Mouse (Mus musculus): ENCODE measurements around the gene Tmprss4.

Tmprss4 gene

GRCm38 (mm10) chr9:45196125-45196830 lies 7.6 kb downstream of the Tmprss4 start:
- no peak for DNase-seq

- DNase-seq = no peak
Measured at GRCm38 (mm10) chr9:45195468-45195867, 8.4 kb downstream of the Tmprss4 start.

DNA sequence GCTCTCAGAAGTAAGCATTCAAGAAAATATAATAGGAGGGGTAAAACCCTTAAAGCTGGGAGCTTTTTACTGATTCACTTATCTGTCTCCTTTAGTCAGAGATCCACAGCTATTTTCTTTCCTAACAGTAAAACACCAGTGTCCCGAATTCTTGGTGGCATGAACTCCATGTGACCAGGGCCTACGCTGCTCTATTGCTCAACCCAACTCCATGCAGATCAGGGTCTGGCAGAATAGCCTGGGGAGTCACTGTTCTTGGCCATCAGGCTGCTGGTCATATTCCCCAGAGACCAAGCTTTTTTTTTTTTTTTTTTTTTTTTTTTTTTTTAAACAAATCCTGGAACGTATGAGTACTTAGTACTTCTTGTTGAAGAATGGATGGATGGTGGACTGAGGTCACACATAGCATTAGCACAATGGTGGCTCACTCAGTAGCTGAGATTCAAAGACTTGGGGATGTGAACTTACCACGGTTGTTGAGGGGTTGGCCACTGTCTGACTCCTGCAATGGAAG lies 14.2 kb downstream of the Tmprss4 start:
- no peak for DNase-seq

DNA sequence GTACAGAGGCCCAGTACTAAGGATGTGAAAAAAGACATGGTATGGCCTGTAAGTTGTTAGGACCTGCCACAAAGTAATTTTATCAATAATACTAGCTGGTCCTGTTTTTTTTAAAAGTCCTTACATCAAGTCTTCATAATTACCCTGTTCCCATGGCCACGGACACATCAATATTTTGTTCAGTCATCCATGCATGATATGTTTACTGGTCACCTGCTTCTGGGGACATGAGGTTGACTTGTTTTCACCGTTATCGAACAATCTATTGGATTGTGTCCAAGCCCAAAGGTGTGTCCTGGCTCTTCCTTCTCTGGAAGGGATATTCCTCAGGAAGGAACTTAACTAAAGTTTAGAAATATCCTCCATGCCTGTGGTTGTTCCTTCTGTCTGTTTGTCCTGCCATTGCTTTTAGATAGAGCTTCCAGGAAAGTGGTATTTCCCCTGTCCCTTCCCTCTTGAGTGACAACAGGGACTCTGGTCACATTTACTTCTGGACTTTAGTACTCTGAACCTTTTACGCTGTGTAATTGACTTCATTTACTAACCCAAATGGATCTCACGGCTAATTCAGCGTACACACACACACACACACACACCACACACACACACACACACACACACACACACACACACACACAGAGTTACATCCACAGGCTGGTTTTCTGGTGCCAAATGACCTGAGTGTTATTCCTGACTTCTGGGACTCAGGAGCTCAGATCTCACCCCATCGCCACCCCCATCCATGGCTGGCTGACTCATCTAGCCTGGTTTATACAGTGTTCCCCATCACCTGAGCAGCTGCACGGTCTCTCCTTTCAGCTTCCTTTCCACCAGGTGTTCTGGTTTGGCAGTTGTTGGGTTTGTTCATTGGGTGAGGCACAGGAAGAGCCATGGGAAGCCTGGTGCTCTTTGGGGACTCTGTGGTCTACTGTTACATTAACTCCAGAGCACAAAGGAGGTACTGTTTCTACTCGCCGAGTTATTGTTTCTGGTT lies 15.0 kb downstream of the Tmprss4 start:
- no peak for DNase-seq

GRCm38 (mm10) chr9:45185250-45185649 lies 18.6 kb downstream of the Tmprss4 start:
- DNase-seq = no peak

GRCm38 (mm10) chr9:45183266-45183665 lies 20.6 kb downstream of the Tmprss4 start:
- DNase-seq = peak in 1 of 2 experiments; percentile 6

DNA sequence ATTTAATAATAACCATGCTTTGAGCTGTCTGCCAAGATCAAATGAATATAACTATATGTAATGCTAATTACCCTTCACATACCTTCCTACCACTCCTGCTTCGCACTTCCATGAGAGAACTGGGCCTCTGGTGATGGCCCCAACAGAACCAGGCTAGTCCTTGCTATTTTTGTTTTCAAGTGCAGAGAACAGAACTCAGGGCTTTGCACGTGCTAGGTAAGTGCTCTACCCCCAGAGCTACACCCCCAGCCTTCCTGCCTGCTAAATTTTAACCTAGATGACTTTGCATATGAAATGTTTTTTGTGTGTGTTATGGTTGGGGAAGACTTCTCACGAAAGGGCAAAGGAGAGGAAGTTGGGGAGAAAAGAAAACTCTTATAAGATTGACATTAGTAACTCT lies 21.4 kb downstream of the Tmprss4 start:
- no peak for DNase-seq

DNA sequence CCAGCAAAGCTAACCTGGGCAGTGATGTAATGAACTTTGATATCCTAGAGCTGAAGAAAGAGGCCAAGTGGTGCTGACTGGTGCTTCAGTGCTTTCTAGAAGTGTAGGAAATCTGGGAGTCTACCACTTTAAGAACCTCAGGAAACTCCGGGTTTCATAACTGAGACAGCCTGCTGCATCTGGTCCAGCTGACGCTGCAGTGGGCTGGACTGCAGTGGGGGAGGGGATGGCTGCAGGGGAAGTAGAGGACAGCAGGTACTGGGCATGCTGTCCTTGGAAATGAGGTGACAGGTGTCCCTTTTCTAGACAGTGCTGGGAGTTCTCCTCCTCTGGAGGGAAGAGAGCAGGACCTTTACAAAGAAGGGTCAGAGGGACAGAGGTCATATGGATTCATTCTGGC lies 22.1 kb downstream of the Tmprss4 start, which contains the start of gene BC049352:
Gene BC049352 (plus strand): TSS at position 238 of the 400 bp plus-strand sequence.
- DNase-seq = no peak

GRCm38 (mm10) chr9:45179282-45179681 lies 24.6 kb downstream of the Tmprss4 start:
- DNase-seq = no peak

DNA sequence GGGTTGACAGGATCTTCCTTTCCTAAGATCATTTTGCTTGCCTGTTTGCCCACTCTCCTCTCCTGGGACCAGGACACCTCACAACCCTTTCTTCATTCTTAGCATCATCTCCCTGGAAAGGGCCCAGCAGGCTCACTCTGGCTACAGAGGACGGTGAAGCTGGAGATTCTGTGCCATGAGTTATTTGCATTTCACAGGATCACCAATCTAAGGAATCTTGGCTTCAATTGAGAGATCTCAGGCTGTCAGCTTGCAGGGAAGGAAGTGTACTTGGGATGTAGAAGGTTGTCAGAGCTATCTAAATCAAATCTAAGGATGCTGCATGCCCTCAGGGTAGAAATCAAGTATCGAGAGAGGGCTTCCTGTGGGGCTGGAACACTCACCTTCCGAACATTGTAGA lies 30.4 kb downstream of the Tmprss4 start:
- DNase-seq = no peak

- DNase-seq = no peak
Measured at GRCm38 (mm10) chr9:45171073-45171610, 32.8 kb downstream of the Tmprss4 start.

GRCm38 (mm10) chr9:45170150-45170549 lies 33.7 kb downstream of the Tmprss4 start:
- DNase-seq = no peak

- DNase-seq = no peak
Measured at GRCm38 (mm10) chr9:45167903-45168302, 36.0 kb downstream of the Tmprss4 start.

DNA sequence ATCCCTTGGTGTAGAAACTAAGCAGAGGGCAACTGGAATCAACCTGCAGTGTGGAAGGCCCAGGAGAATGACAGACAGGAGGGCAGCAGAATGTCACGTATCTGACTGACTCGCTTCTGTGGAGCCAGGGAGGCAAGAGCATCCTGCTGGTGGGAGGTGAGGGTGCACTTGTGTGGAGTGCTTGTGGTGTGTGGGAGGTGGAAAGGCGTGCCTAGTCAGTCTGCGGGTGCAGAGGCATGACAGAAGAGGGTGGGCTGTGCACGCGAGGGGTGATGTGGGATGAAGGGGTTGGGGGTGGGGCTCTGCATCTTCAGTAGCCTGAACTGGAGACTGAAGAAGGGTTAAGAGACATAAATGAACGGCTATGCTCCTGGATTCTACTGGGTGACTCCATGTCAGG lies 50.5 kb downstream of the Tmprss4 start:
- DNase-seq = no peak

- no peak for DNase-seq
Measured at GRCm38 (mm10) chr9:45150933-45151332, 53.0 kb downstream of the Tmprss4 start.

- DNase-seq = peak; percentile 82 to 89
Measured at GRCm38 (mm10) chr9:45146267-45146597, 57.7 kb downstream of the Tmprss4 start.

GRCm38 (mm10) chr9:45145533-45146266 lies 58.2 kb downstream of the Tmprss4 start:
- peak in 1 of 2 experiments; percentile 25 for DNase-seq

- DNase-seq = no peak
Measured at GRCm38 (mm10) chr9:45142686-45143085, 61.2 kb downstream of the Tmprss4 start.

DNA sequence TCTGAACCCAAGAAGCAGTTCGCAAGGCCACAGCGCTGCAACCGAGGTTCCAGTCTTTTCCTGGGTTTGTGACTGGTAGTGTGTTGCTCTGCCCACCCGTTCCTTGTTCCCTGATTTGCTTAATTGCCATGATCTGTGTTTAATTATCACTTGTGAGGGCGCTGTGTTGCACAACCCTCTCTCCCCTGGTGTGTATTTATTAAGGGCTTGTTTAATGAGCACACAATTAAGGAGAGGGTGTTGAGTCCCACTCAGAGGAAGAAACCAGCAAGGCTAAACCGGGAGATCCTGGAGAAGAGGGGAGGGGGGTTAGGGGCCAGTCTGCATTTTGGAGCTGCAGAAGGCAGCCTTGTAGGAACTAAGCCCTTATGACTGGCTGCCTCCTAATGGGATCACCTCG lies 62.9 kb downstream of the Tmprss4 start:
- no peak for DNase-seq

DNA sequence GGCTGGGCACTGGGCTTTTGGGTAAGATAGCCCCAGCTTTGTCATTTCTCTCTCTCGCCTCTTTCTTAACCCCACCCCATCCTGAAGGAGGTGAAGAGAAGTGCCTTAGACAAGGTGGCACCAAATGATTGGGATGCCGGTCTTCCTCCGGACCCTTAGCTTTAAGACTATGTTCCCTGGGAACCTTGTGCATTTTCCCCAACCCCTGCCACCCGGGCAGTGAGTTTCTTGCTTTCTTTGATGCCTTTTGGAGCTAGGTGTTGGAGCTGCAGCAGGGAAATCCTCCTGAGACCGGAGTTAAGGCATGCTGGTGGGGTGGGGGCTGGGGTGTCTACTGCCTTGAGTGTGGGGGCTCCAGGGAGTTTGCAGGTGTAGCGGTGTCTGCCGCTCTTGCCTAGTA lies 64.8 kb downstream of the Tmprss4 start:
- DNase-seq = no peak

GRCm38 (mm10) chr9:45138191-45139032 lies 65.5 kb downstream of the Tmprss4 start, which contains the start of gene Scn4b:
Gene Scn4b (plus strand): TSS chr9:45138395.
- DNase-seq = peak in 1 of 2 experiments; percentile 28
